Mouse (Mus musculus): ENCODE results near the gene 2010300C02Rik.

The 2010300C02Rik gene

DNA sequence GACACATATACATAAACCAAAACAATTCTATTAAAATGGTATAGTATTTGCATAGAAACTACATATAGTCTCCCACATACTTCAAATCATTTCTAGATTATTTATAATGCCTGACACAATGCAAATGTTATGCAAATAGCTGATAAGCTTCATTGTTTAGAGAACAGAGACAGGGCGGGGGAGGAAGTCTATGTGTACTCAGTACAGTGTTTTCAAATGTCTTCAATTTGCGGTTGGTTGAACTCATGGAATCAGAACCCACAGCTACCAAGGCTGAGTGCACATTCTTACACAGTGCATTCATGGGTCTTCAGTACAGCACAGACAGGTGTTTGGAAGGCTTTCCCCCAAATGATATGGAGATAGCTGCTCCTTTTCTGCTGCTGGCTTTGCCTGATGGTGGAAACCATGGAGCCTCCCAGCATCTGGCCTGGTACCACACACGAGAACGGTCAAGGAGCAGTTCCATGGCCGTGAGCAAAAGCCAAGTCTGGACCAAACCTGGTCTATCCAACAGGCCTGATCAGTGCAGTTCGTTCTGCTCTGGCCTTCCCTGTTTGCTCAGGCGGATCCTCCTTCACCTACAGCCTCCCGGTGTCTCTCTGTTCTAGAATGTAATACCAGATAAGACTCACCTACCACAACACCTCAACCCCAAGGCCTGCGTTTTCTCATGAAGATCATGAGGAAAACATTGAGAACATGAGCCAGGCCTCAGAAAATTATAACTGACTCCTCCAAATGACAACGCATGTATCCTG, 8.1 kb downstream of the 2010300C02Rik start:
- DNase-seq (ENCODE audit: low spot score): no peak

DNA sequence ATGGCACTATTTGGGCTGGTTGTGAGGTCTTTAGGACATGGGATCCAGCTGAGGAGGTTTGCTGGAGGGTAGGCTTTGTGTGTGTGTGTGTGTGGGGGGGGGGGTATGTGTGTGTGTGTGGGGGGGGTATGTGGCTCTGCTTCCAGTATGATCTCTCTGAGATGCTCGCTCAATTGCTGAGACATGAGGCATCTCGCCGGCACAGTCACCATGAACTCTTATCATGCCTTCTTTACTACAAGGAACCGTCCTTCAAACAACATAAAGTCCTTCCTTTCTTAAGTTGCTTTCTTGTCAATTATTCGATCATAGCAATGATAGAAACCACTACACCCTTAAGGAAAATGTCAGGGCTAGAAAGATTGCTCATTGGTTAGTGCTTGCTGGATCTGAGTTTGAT, 8.8 kb downstream of the 2010300C02Rik start:
- no peak for DNase-seq (ENCODE audit: low spot score)

DNA sequence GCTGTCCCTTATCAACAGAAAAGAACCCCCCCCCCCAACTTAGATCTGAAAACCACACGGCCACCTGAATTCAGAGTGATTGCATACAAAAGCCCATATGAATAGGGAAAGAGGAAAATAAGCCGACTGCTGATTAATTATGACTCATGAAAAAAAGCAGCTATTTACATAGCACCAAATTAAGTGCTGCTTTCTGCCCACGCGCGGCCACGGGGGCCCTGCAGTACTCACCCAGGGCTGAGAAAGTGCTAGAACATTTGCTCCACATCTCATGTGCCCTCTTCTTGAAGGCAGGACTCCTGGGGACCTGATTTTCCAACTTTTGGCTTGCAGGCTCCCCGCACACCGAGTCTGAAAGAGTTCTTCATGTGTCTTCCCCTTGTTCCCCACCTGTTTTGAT, 10.1 kb downstream of the 2010300C02Rik start:
- DNase-seq (ENCODE audit: low spot score): no peak

DNA sequence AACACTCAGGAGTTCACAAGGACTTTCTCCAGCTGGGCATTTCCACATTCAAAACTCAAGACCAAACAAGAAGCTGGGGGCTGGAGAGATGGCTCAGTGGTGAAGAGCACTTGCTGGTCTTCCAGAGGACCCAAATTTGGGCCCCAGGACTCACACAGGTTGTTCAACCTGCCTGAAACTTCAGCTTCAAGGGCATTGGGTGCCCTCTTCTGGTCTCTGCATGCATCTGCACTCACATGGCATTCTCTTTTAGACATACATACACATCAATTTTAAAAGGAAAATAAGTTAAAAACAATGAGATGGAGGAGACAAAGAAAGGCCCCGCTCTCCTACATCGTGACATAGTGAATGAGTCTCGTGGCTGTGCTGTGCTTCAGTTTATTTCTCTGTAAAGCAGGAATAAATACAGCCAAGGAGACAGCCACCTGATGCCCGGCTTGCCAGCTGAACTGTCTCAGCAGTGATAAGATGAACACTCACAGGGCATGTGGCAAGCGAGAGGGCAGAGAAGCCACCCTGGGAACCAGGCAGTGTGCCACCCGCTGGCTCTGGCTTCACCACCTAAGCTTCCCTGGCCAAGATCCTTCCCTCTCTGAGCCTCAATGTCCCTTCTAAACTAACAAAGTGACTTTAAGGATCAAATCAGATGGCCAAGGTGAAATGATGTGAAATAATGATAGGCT, 11.5 kb downstream of the 2010300C02Rik start:
- DNase-seq (ENCODE audit: low spot score): no peak

DNA sequence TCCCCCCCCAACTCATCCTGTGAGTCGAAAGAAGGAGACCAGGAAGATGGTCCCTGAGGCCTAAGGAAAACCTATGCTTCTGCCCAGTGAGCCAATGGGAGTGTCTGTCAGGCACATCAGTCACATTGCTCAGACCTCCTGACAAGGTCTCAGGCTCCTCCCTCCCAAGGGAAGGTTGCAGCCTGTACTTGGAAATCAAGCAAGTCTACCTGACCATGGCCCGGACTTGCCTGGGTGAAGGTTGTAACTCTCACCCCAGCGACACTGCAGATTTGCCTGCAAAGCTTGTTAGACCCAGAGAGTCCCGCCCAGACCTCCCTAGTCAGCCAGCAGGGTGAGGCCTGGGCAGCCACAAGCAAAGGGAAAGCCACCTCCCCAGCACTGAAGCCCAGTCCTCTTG, 17.6 kb downstream of the 2010300C02Rik start:
- no peak for DNase-seq (ENCODE audit: low spot score)

DNA sequence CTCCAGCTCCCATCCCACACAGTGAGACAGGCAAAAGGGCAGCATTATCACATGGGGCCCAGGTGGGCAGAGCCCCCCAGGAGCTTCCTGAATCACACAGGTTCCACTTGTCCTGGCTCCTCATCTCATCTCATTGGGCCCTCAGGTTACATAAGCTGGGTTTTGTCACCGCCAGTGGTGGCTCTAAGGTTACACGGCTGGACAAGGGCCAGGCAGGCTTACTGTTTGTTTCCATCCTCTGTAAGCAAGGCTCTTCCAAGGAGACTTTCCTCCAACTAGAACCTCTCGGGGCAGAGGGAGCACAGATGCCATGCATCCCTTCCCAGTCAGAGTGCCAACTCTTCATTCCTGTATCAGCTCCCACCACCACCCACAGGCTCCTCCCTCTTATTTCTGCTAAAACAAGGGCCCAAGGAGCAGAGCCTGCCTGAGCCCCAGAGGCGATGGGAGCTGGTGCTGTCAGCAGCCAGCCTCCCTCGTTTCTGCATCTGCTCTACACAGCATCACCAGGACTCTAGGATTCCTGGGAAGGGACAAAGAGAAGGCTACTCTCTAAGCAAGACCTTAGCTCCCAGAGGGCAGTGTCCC, 20.9 kb downstream of the 2010300C02Rik start:
- no peak for DNase-seq (ENCODE audit: low spot score)

DNA sequence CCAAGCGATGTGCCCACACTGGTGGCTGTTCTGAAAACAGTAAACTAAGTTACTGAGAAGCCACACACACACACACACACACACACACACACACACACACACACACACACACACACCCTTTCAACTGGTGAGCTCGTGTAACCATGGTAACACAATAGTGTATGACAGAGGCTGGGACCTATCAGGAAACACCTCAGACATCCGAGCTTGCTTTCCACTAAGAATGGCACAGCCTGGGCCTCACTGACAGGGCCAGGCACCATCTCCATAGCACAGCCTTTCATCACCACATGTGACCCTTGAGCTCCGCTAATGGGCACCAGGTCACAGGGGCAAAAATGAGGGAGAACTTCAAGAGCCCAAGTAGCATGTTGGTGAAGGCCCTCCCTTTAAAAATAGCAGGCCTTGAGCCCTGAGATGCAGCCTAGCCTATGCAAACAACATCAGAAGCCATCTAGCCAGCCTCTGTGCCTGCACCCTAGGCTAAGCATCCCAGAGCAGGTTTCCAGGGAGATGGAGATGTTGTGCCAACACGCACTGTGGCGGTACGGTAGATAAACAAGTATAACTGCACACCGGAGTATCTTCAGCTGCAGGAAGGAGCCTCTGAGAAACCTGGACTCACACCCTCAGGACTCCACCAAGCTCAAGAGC, 21.6 kb downstream of the 2010300C02Rik start:
- DNase-seq (ENCODE audit: low spot score): no peak

DNA sequence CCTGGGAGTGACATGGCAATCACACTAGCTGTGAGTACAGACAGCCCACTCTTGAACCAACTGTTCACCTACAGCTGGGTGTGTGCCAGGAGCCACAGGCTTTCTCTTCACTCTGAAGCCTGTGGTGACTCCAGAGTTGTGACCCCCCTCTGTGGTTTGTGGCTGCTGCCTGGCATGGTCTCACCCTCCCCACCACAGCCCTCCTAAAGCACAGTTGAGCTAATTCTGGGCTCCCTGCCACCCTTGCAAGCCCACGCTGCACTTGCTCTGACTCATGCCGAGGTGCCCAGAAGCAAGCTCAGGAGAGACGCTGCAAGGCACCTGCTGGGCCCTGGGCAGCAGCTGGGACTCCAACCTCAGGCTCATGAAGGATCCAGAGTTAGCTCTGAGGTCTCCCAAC, 23.0 kb downstream of the 2010300C02Rik start:
- DNase-seq (ENCODE audit: low spot score): no peak

DNA sequence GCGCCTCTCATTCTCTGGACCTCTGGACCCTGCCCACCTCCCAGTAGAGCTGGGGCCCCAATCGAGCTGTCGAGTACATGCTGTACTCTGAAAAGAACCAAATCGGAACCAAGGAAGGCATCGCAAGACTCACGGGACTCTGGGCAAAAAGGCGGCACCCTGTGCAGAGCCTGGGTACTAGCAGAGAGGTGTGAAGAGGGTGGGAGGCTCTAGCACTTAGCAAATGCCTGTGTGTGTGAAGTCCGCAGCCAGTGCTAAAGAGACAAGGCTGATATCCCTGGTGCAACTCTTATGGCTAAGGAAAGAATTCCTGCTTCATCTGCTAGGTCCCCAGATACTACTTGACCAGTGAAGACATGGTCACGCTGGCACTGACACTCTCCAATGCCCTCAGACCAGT, 24.2 kb downstream of the 2010300C02Rik start:
- DNase-seq (ENCODE audit: low spot score): no peak

DNA sequence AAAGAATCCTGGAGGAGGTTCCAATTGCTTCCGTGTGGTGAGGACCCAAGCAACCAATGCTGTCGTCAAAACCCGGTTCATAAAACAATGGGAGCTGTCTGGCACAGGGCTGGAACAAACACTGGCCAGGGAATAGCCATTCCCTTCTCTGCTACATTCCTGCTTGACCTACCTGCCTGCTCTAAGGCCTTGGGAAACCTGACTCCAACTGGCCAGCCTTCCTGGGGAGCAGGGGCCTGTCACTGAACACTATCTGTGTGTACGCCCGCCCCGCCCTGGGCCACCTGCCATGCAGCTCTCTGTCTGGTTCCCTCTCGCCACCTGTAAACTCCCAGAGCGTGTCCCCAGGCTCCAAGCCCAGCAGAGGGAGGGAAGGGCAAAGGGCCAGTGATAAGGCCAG, 25.5 kb downstream of the 2010300C02Rik start:
- DNase-seq (ENCODE audit: low spot score): no peak

DNA sequence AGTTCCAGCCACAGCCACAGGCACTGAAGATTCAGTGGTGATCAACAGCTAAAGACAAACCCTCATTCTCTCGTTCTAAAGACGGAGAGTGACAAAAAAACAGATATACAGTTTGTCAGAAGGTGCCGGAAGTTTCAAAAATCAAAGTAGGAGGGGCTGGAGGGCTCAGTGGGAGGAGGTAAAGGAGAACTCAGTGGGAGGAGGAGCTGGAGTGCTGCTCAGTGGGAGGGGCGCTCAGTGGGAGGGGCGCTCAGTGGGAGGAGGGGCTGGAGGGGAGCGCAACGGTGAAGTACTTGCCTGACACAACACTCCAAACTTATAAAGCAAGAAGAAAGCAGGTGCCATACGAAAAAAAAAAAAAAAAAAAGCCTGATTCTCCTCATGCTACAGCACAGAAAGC, 28.7 kb downstream of the 2010300C02Rik start:
- no peak for DNase-seq (ENCODE audit: low spot score)

DNA sequence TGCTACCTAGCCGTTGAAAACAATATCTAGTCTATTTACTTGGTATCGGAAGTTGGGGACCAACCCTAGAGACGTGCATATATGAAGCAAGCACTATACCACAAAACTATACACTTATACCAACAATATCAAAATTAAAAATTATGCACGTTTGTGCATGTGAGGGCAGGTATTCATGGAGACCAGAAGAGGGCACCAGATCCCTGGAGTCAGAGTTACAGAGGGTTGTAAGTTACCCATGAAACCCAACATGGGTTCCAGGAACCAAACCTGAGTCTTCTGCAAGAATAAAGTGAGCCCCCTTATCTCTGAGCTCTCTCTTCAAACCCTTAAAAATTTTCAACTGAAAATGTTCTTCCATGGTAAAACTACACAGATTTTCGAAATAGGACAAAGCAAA, 29.2 kb downstream of the 2010300C02Rik start:
- DNase-seq (ENCODE audit: low spot score): no peak

DNA sequence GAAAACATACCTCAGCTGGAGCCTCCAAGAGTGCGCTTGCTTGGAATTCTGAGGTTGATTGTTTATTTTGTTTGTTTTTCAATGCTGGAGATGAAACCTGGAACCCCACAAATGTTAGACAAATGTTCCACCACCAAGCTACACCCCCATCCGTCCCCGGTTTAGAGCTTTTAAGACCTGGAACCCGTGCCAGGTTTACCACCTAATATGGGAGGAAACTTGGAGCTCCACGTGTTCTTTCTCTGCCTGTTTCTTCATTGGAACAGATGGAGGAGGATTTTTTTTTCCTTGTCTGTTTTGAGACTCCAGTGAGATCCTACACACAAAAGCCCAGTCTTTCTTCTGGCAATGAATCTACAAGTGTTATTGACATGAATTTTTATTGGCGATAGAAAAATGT, 30.2 kb downstream of the 2010300C02Rik start:
- DNase-seq (ENCODE audit: low spot score): no peak

DNA sequence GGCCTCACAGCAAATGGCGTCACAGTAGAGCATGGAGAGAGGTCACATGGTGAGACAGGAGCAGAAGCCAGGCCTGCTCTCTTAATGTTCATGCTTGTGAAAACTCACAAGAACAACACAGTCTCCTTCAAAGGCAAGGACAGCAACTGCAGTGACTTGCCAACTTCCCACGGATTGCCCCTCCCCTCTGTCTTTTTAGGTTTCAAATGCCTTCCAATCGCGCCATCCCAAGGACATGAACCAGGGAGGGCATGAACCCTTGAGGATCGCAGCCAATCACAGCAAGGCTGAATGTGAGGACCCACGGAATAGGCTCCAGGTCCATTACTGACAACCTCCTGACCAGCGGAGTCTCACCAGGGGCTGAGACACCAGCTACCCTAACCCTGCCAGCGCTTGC, 31.5 kb downstream of the 2010300C02Rik start:
- DNase-seq (ENCODE audit: low spot score): no peak

DNA sequence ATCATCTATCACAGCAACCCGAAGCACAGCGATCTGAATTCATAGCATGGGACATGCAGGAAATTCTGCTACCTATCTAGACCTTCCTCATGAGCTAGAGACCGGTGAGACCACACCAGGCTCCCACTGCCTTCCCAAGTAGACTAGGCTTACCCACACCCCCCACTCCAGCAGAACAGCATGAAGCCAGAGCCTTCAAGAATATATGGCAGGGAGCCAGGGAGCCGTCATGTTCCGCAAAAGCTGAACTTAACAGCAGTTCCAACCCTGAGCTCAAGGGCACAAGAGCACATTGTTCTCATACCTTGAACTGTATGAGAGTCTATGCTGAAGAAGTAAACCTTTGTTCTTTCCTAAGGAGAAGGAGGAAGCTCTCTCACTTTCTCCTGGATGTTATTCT, 32.4 kb downstream of the 2010300C02Rik start:
- no peak for DNase-seq (ENCODE audit: low spot score)

DNA sequence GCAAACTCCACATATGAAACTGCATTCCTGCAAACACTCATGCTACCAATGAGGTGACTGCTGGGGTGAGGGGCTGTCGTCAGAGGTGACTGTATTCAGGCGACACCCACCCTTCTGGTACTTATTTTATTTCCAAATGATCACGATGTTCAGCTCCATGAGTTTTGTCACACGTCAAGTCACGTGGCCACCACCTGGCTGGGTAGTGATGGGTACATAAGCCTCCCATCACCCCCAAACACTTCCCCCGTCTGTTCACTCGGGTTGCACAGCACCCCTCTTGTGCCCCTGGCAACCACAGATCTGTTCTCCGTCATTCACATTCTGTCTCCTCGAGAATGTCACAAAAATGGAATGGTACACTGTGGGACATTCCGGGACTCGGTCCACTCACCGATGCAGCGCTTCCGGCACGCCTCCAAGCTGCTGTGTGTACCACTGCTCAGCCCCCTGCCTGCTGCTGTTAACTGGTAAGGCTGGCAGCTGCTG, 32.9 kb downstream of the 2010300C02Rik start:
- no peak for DNase-seq (ENCODE audit: low spot score)

DNA sequence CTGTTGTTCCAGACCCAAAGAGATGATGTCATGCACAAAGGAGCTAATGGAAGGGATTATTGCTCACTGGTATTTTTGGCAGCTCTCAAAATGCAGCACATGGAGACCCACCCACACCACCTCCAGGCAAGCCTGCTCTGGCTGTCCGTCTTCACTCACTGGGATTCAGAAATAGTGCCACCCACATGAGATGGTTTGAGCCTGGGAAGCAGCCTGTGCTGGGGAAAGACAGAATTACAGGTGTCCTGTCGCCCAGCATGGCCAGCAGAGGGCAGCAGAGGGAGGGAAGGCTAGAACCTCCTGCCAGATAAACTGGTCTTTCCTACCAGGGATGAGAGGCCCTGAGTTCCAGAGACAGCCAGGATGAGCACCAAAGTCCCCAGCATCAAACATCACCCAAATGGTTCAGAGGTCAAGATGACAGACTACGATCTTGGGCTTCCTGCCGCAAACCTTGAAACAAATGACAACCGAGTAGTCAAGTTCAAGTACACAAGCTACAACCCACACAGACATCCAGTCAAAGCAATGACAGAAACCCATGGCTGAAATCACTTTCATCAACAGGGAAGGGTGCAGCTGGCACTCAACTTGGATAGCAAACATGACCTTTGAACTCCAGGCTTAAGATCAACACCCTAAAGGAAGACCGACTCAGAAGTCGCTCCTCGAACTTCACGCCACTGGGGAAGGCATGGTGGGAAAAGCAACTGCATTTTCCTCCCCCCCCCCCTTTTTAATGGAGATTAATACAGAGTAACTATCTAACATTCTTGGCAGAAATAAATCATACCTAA, 41.4 kb downstream of the 2010300C02Rik start:
- DNase-seq (ENCODE audit: low spot score): peak; percentile 39

DNA sequence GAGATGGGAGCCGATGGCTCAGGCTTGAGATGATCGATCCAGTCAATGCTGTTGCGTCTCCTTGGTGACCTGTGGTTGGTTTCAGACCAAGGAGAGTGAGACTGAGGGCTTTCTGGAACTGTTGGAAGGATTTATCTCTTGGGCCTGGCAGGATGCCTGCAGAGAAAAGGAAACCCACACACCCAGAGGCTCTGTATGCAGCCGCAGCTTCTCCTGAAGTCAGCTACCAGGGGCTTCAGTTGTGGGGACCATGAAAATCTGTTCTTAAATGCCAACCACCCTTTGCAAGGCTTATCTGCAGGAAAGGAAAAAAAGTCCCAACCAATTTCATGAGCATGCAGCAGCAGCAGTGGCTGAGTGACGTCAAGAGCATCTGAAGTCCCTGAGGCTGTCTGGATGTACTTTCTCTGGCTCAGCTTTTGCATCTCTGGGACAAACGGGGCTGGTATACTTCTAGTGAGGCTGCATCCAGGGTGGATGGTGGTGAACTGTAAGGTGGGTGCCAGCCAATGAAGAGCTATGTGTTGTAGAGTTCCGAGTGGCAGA, 42.8 kb downstream of the 2010300C02Rik start:
- no peak for DNase-seq (ENCODE audit: low spot score)

DNA sequence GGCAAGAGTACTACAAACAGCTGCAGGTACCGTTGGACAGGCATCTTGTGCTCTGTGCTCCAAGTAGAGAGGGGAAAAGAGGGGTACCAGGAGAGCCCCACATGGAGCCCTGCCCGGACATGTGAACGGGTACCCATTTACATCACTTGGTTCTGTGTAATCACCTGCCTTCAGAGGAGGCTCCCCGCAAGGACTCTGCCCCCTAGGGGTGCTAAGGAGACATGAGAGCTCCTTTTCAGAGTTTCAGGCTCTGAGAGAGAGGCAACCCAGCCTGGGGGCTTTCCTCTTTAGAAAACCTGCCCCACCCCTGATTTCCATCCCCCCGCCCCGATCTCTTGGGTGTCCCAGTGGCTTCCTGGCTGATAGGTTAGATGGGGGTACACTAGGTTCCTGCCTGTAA, 44.4 kb downstream of the 2010300C02Rik start:
- DNase-seq (ENCODE audit: low spot score): no peak

DNA sequence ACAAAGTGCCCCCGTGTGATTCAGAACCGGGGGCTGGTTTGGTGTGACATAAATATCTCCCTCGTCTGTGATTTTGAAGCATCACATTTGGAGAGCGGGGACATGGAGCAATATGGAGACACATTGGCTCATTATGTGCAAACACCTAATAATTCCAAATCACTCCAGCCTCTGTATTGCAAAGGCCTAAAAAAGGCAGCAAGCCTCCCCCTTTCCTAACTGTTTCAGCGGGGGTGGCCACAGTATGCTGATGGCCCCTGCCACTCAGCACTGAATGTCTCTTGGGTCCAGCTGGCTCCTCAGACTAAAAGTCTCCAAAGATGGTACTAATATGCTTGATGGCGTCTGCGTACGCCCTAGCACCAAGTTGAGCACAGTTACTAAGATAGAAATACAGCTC, 45.6 kb downstream of the 2010300C02Rik start:
- no peak for DNase-seq (ENCODE audit: low spot score)

DNA sequence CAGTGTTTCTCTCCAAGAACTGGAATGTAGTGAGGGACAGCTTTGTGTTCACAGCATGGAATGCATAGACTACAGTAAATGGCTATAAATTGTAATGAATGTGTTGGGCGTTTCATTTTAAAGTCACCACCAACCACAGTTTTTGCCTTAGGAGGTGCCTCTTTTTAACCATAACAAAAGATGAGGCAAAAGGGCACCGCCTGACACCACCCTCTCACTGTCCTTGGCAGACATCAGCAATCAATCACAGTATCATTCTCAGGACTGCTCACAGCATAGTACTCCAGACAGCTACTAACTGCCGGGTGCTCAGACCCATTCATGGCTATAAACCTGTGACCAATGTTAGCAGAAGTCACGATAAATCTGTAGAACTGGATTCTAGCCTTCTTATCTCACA, 48.6 kb downstream of the 2010300C02Rik start:
- DNase-seq (ENCODE audit: low spot score): no peak

DNA sequence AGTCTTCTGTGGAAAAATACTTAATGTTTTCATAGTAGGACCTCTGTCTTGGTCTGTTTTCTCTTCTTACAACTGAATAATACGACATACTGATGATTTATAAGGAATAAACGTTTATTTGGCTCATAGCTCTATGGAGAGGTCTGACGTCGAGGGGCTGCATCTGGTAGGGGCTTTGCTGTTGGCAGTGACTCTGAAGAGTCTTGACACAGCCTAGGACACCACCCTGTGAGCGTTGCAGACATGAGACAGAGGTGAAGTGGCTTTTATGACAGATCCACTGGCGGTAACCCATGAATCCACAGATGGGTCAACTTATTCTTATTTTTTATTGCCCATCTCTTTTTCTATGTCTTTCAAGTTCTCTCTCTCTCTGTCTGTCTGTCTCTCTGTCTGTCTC, 52.5 kb downstream of the 2010300C02Rik start:
- DNase-seq (ENCODE audit: low spot score): no peak
